Comparison of ENCODE assay signal across 27 mouse cellular contexts in genomic region chr10:18709836-18710235, GRCm38 (mm10).
"Had no signal": no experiment of that assay in that cellular context is flagged by ENCODE, and none has a peak within 500 bp of the region (broad histone marks: within the 10 kb centered on the region; RNA-seq: fewer than 3 reads in every experiment).

No protein-coding gene starts in this region.

- DNase-seq: gastrocnemius, adult 2 months; gastrocnemius, postnatal 10 days; gastrocnemius, postnatal 25 days; heart, adult 18-20 months; heart, postnatal 10 days; heart, postnatal 4 days; kidney, adult 18-20 months; kidney, adult 8-10 months; kidney, postnatal 10 days; kidney, postnatal 25 days; kidney, postnatal 4 days; liver; liver, embryonic 13.5 days; liver, postnatal 0 days had no signal

- H3K27ac ChIP-seq: gastrocnemius, adult 2 months; heart, embryonic 10.5 days; hindbrain, embryonic 10.5 days; hindbrain, embryonic 12.5 days; hindbrain, embryonic 14.5 days; intestine, embryonic 15.5 days; limb, embryonic 10.5 days; liver, embryonic 13.5 days; liver, embryonic 15.5 days had no signal

- ATAC-seq: hindbrain, embryonic 16.5 days; inflammation-experienced regulatory T-cells, adult 6 months; intestine, embryonic 15.5 days; intestine, postnatal 0 days; liver, postnatal 0 days had no signal

- H3K4me3 ChIP-seq: gastrocnemius, adult 2 months; heart, embryonic 10.5 days; heart, embryonic 12.5 days; hindbrain, embryonic 10.5 days; hindbrain, embryonic 12.5 days; intestine, embryonic 15.5 days; left cerebral cortex, adult 2 months; limb, embryonic 10.5 days; limb, embryonic 12.5 days; liver, embryonic 13.5 days; liver, embryonic 15.5 days had no signal
